Mouse (Mus musculus) embryonic fibroblast, embryonic 13.5 days (primary cell): ENCODE results near the gene Tomm5.

Experiments
- CTCF ChIP-seq: IDR thresholded peaks from 2 replicates; pipeline ENCODE4 v1.5.1; 2011; ENCODE audit warnings: mild to moderate bottlenecking, control low read depth, low read length, moderate library complexity, borderline replicate concordance; ENCODE audit not compliant: insufficient read depth
- POLR2A ChIP-seq: IDR thresholded peaks from 2 replicates; pipeline ENCODE4 v1.6.1; 2011; ENCODE audit warnings: low read depth, mild to moderate bottlenecking, control low read depth, low read length, moderate library complexity

DNA sequence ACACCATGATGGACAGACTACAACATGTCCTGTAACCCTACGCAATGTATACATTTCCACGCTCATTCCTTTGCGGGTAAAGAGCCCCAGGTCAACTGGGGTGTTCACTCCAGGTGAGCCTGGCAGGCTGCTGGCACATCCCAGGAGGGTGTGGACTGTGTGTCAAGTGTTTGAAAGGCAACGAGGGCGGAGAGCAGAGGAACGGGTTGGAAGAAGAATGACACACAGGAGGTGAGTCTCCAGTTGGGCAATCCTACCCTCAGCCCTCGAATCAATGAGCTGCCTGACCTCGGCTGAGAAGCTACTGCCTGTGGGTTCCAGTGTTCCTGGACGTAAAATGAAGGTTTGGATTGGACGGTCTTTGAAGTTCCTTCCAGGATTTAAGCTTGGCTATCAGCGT is 13.4 kb upstream of the Tomm5 start:
- TF ChIP-seq CTCF = no peak
- TF ChIP-seq POLR2A = no peak
